Mouse (Mus musculus) cerebellum, adult (tissue): ENCODE measurements around the gene Kcnk12.
A peak's percentile ranks its signal among the peaks of the same experiment; 100 is the strongest.

ENCODE experiments used
- ATAC-seq: cut with Nextera tagmentation; 2 replicates; pipeline ENCODE4 v1.9.2; 2017; ENCODE audit warnings: mild to moderate bottlenecking, moderate library complexity, mixed read lengths; ENCODE audit not compliant: insufficient number of reproducible peaks, low FRiP score, low TSS enrichment

Gene Kcnk12

GRCm38 (mm10) chr17:87788216-87788615 is 9.6 kb downstream of the Kcnk12 start:
- no peak for ATAC-seq

DNA sequence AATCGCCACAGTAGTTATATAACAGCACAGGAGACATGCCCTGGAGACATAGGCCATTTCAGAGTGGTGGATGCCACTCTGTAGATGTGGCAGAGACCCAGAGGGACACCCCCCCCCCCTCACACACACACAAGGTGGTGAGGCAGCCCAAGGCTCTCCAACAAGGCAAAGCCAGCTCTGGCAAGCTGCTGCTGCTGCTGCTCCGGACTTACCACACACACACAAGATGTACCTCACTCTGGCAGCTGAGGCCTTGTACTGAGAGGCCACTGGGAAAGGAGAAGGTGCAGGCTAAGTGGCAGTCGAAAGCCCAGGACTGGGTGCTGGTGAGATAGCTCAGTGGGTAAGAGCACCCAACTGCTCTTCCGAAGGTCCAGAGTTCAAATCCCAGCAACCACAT is 10.1 kb downstream of the Kcnk12 start:
- no peak for ATAC-seq

GRCm38 (mm10) chr17:87785721-87786120 is 12.1 kb downstream of the Kcnk12 start:
- no peak for ATAC-seq

- ATAC-seq, result no peak
These were observed 12.9 kb downstream of the Kcnk12 start for GRCm38 (mm10) chr17:87784911-87785310.

GRCm38 (mm10) chr17:87784141-87784831 is 13.5 kb downstream of the Kcnk12 start:
- ATAC-seq, result peak; percentile 49

GRCm38 (mm10) chr17:87781244-87781643 is 16.6 kb downstream of the Kcnk12 start:
- no peak for ATAC-seq

DNA sequence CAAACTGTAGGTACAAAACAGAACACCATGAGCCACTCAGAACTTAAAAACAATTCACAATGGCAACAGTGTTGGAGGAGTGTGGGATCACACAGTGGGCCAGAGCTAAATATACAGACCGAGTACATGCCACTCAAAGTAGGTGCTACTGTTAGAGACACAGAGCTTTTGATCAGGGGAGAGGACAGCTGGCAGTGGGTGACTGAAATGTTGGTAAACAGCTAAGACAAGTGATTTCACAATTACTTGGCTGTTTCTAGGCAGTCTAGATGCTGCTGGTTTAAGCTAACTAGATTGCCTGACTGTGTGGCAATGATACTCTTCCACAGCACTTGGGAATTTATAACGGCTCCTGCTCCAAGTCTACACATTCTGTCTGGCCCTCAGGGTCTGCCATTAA is 17.6 kb downstream of the Kcnk12 start:
- no peak for ATAC-seq

DNA sequence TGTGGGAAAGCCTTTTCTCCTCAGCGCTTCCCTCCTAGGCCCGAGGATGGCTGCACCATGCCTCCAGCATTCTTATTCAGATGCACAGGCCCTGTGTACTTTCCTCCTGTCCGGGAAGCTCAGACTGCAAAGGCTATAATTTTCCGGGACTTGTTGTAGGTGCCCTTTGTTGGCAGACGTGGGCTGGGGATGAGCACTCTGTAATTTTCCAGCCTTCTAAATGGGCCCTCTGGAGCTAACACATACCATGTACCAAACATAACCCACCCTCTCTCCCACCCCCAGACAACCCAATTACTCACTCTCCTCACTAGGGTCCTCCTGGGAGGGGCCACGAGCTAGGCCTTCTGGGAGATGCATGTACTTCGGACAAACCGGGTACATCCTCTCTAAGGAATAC is 22.8 kb downstream of the Kcnk12 start:
- no peak for ATAC-seq

DNA sequence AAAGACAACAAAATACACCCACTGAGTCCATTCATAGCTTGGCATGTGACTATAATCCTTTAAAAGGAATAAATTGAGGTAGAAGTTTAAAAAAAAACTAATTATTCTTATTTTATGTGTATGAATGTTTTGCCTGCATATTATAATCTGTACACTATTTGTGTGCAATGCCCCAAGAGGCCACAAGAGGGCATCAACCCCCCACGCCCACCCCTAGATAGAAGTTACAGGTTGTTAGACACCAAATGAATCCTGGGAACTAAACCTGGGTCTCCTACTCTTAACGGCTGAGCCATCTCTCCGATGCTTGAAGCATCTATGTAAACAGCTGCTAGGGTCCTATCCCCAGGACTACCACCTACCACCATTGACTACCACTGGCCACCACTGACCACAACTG is 24.6 kb downstream of the Kcnk12 start:
- ATAC-seq, result no peak

GRCm38 (mm10) chr17:87770766-87771165 is 27.0 kb downstream of the Kcnk12 start:
- peak; percentile 91 for ATAC-seq

DNA sequence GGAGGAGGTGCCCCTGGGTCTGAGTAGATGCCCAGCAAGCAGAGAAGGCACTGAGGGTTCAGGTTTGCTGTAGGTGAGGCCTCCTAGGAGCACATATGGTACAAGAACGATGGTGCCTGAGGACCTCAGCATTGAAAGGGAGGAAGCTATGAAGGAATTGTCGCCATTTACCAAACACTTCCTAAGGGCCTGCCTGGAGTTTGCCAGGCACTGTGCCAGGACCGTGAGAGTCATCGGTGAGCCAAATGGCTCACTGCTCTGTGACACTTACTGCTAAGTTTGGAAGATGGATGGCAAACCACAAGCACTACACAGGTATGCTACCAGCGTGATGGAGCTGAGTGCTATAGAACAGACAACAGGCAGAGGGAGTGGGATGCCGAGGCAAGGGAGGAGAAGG is 30.9 kb downstream of the Kcnk12 start:
- no peak for ATAC-seq

DNA sequence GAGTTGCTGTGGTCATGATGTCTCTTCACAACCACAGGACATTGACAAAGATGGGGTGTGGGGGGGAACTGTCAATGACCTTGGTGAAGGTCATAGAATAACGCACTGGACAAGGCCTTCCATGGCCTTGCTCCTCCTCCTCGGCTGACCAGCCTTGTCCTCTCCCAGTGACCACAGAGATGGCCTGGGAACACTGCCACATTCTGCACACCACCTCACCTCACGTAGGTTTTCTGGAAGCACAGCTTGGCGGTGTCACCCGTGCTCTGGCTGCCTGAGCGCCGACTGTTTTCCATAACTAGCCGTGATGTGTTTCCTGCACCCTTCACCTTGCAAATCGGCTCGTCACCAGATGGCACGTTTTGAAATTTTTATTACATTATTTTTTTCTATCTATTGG is 32.8 kb downstream of the Kcnk12 start:
- no peak for ATAC-seq

DNA sequence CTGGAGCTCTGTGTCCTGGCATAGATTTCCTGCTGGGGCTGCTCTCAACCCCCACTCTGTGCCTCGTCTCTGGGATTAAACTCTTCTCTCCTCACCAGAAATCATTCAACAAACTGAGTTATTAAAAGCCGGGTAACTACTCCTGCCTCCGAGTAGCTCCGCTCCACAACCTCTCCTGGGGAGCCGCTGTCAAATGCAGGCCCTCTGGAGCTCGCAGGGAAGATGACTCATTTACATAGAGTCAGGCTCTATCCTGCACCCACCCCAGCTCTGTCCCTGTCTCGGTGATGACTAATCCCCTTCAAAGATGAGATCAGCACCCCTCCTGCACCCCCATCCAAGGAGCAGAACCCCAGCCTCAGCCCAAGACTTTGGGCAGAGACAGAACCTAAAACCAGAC is 34.6 kb downstream of the Kcnk12 start:
- no peak for ATAC-seq

DNA sequence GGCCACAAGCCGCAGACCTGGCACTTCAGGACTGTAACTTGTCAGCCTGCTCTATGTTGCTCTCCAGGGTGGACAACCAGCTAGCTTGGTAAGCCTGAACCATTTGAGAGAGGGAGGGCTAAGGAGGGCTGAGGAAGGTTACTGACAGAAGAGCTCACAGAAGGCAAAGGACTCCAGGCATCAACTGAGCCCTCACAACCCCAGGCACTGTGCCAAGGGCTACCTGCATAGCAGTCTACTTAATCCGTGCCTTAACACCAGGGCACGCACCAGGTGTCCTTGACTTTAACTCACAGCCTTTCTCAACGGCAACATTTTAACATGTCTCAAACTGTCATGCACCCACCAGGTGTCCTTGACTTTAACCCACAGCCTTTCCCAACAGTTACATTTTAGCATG is 37.5 kb downstream of the Kcnk12 start:
- ATAC-seq, result 0 out of 2 replicates have a peak, but pooled peaks have one; percentile 43

GRCm38 (mm10) chr17:87745926-87746888 is 51.6 kb downstream of the Kcnk12 start:
- ATAC-seq, result peak; percentile 54; the same call in 1 of the 2 replicates

DNA sequence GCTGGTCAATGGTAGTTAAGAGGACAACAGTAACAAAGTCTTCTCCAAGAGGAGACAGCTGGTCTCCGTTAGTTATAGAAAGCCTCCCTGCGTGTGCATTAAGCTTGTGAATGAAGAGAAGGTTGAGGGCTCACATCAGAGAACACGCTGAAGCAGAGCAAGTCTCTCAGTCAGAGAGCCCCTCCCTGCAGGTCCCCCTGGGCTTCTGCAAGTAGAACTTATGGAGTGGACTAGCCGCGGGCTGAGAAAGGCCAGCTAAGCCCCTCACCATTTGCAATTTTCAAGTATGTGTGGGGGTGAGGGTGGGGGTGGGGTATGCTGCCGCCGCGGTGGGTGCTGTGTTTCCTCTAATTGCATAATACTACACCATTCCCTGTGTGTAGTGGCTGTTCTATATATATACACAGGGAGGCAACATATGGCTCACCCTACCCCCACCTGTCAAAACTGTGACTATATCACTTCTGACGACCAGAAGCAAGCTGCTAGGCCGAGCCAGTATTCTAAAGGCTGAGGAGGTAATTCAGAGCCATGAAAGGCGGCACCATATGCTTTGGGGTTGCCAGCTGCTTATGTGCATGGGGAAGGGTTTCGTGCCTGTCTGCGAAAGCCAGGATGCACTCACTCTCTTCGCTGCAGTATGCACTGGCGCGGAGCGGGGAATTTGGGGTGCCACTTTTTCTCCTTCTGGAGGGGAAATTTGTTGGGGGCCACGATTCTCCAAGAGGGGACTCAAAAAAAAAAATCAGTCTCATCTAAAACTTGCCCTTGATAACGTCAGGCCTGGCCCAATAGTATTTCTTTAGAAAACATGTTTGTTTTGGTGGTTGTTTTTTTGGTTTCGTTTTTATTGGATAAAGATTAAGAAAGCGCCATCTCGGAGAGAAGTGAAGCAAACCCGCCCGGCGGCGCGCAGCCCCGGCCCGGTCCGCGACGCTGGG is 52.5 kb downstream of the Kcnk12 start:
- ATAC-seq, result peak; percentile 76

DNA sequence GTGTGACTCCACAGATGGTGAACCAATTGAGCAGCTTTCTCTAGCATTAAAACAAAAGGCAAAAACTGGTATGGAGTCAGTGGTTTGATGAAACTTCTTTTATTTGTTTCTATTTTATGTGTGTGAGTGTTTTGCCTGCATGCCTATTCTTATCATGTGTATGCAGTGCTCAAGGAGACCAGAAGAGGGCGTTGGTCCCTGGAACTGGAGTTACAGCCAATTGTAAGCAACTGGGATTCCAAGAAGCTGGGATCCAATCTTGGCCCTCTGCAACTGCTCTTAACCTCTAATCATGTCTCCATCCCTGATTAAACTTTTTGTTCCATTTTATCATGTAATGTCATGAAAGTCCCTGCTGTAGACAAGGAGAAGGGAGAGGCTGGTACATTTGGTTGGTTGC is 58.0 kb downstream of the Kcnk12 start:
- no peak for ATAC-seq

- no peak for ATAC-seq
These were observed 60.6 kb downstream of the Kcnk12 start for GRCm38 (mm10) chr17:87737144-87737543.

DNA sequence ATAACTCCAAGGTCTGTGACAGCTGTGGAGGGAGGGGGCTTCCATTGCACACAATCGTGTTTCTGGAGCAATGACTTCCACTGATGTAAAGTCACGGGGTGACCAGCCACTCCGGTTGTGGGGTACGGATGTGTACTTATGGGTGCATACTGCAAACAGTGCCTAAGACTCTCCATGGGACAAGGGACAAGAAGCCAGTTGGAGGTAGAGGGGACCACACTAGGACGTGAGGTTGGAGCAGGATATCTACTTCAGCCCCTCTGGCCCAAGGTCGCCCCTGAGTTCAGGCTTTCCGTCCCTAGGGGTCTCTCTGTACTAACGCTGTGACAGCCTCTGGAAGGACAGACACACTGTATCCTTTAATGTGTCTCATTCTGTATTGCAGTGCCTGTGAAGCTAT is 63.3 kb downstream of the Kcnk12 start:
- no peak for ATAC-seq

- ATAC-seq, result no peak
These were observed 65.8 kb downstream of the Kcnk12 start for GRCm38 (mm10) chr17:87731962-87732361.
